Mouse (Mus musculus) duodenum, adult 2 months (tissue): ENCODE measurements around the gene Ints12. TPM values are rescaled to one million over a fixed set of nuclear protein-coding genes. Genes with fewer than 3 reads are reported as not detected.

ENCODE experiments used
- polyA plus RNA-seq: library from polyadenylated mRNA; depleted of rRNA; stranded (reverse); fragments of >200 nt; gene quantifications from 2 replicates; pipeline ENCODE4 v1.2.3, GENCODE M21; 2012; ENCODE audit warnings: low replicate concordance; rRNA removed

Ints12 gene
- 2.0 TPM in 2 replicates for polyA plus RNA-seq

GRCm38 (mm10) chr3:133091664-133092273, at the start of gene Ints12, which contains the start of gene Gstcd:
Gene Ints12 (plus strand): TSS chr3:133091840.
Gene Gstcd (minus strand): TSS chr3:133092033.

Other genes starting within 250 kb of the Ints12 start
- 6.9 and 13.0 TPM in 2 replicates for gene Npnt, start 141.5 kb upstream of the Ints12 start, polyA plus RNA-seq
- gene Gstcd, start 193 bp downstream of the Ints12 start, polyA plus RNA-seq, result 1.4 and 2.2 TPM in 2 replicates
- 0.19 and 0.62 TPM in 2 replicates for gene Arhgef38, start 143.1 kb downstream of the Ints12 start, polyA plus RNA-seq
- 85.1 and 166 TPM in 2 replicates for gene Ppa2, start 218.3 kb downstream of the Ints12 start, polyA plus RNA-seq